Mouse (Mus musculus) lung, embryonic 16.5 days (tissue): ENCODE results near the gene Rgl2. TPM values are rescaled to one million over a fixed set of nuclear protein-coding genes. Genes with fewer than 3 reads are reported as not detected.
"Not testable (repeated sequence)": the region's sequence is repeated elsewhere in the genome, so short reads cannot be mapped to it uniquely, and the experiment has no call there.

Experiments used
- ATAC-seq: fragments of 200-750 bp; cut with Nextera tagmentation; 2 replicates; pipeline ENCODE4 v1.8.0; 2017; ENCODE audit warnings: low read depth, mild to moderate bottlenecking, moderate library complexity
- H3K27ac ChIP-seq: fragments of 300-500 bp; sonication (generic); 2 replicates; pipeline ENCODE4 v1.5.1; 2014; ENCODE audit warnings: mild to moderate bottlenecking, control low read depth, low read length
- H3K27me3 ChIP-seq: fragments of 300-500 bp; sonication (generic); 2 replicates; pipeline ENCODE4 v1.6.1; 2014; ENCODE audit warnings: low read depth, low read length, mixed read lengths; ENCODE audit not compliant: control insufficient read depth, insufficient read depth
- H3K36me3 ChIP-seq: fragments of 300-500 bp; sonication (generic); 2 replicates; pipeline ENCODE4 v1.6.1; 2014; ENCODE audit warnings: low read length; ENCODE audit not compliant: control insufficient read depth, insufficient read depth
- H3K4me1 ChIP-seq: fragments of 300-500 bp; sonication (generic); replicated peaks from 2 replicates; pipeline ENCODE4 v1.6.1; 2014; ENCODE audit warnings: low read length, mixed read lengths; ENCODE audit not compliant: control insufficient read depth, insufficient read depth
- H3K4me2 ChIP-seq: fragments of 300-500 bp; sonication (generic); 2 replicates; pipeline ENCODE4 v1.6.1; 2014; ENCODE audit warnings: low read depth, low read length, control low read depth
- H3K4me3 ChIP-seq: fragments of 300-500 bp; sonication (generic); 2 replicates; pipeline ENCODE4 v1.5.1; 2014; ENCODE audit warnings: mild to moderate bottlenecking, low read length, control low read depth
- H3K9ac ChIP-seq: fragments of 300-500 bp; sonication (generic); 2 replicates; pipeline ENCODE4 v1.6.1; 2014; ENCODE audit warnings: low read length, control low read depth
- H3K9me3 ChIP-seq: fragments of 300-500 bp; sonication (generic); 2 replicates; pipeline ENCODE4 v1.6.1; 2016; ENCODE audit warnings: low read length; ENCODE audit not compliant: control insufficient read depth
- whole genome bisulfite sequencing: fragments of 180-500 bp; shearing (Covaris S2); extraction: QIAGEN DNeasy Blood & Tissue Kit; methylation state at CpG from one replicate; pipeline ENCODE4 v1.1.7; 2014; 5-methylcytosine and 5-hydroxymethylcytosine counted together
- polyA plus RNA-seq: library from polyadenylated mRNA; unstranded; fragments of >200 nt; fragmentation: Nextera tagmentation; extraction: Ambion mirVana; gene quantifications from 2 replicates; pipeline ENCODE4 v1.2.1, GENCODE M21; 2015

Rgl2 gene
- polyA plus RNA-seq, 1 experiment from 2014 or later = 49.5 TPM

DNA sequence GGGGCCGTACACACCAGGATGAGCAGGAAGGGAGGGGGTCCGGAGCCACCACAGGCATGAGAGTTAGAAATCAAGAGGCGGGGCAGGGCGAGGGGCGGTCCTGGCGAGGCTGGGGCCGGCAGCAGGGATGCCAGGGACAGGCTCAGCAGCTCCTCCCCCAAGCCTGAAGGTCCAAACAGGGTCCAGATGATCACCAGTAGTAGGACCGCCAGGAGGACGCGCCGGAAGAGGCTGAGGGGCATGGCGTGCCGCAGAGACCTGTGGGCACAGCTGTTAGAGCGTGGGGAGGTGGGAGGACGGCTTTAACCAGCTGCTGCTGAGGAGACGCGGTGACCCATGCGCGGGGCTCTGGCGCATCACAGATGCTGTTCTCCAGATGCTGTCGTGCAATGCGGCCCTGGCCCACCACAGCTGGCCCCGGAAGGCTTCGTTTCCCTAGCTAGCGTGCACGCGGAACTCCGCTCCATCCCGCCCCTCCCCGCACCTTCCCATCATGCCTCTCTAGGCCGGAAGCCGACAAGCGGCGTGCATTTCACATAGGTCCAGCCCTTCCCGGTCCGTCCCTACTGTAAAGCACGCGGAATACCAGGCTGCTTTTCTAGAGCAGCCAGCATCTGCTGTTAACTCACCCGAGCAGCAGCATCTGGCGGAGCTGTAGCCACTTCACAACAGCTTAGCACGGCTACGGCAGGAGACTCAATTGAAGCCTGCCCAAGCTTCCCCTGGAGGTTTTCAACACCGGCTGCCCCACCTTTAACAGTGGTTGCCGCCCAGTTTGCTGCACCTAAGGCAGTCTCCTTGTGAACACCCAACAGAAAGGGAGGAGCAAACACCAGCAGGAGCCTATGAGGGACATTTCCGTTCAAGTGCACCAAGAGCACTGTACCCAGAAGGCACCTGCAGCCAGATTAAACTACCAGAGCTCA lies 21.9 kb downstream of the Rgl2 start, which contains the start of gene B3galt4:
Gene B3galt4 (minus strand): TSS at position 468 of the 926 bp plus-strand sequence.
- Histone ChIP-seq H3K27me3 (no peaks in the 10 kb centered on the region), H3K4me3 (peak within 1 kb of the TSS; percentile 50), H3K4me1 (peaks cover 39% of the 10 kb centered on the region), H3K4me2 (peak within 1 kb of the TSS; percentile 80), H3K36me3 (peaks cover 22% of the 10 kb centered on the region), H3K9me3 (no peaks in the 10 kb centered on the region), H3K9ac (peak within 1 kb of the TSS; percentile 68), H3K27ac (peak within 1 kb of the TSS; percentile 92)
- WGBS = under 1% methylated on average over 45 of the region's 45 CpGs
- peak; percentile 75 for ATAC-seq

- H3K4me3 ChIP-seq, H3K9ac ChIP-seq, ATAC-seq, H3K9me3 ChIP-seq, H3K27ac ChIP-seq, H3K27me3 ChIP-seq: not testable (repeated sequence)
- peaks cover 44% of the 10 kb centered on the region for H3K4me1 ChIP-seq
- H3K36me3 ChIP-seq = peaks cover 18% of the 10 kb centered on the region
- H3K4me2 ChIP-seq = peak overlapping the region; percentile 80
- WGBS = 75% methylated on average over 13 of the region's 13 CpGs
These were observed 22.7 kb downstream of the Rgl2 start for GRCm38 (mm10) chr17:33952015-33952414.

DNA sequence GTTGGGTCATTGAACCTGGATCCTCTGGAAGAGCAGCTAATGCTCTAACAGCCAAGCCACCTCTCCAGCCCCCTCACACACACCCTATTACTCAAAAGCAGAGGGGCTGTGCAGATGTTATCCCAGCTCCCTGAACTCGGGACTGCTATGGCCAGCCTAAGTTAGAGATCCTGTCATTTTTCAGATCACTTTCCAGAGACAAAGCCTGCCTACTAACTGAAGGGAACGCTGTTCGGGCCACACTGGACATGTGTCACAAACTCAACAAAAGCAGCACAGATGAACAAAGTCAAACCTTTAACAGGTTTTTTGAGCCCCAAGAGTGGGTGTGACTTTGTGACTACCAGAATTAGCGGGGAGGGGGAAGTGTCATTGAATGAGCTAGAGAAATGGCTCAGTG lies 23.5 kb downstream of the Rgl2 start:
- no peaks in the 10 kb centered on the region for H3K27me3 ChIP-seq
- H3K27ac ChIP-seq = no peak overlapping the region
- 63% methylated on average over 4 of the region's 4 CpGs for WGBS
- H3K4me3 ChIP-seq = no peak overlapping the region
- no peak overlapping the region for H3K9ac ChIP-seq
- peaks cover 18% of the 10 kb centered on the region for H3K36me3 ChIP-seq
- H3K4me1 ChIP-seq = peaks cover 44% of the 10 kb centered on the region
- ATAC-seq = no peak
- H3K9me3 ChIP-seq = no peaks in the 10 kb centered on the region
- peak overlapping the region; percentile 5; the same call in 1 of the 2 replicates for H3K4me2 ChIP-seq

DNA sequence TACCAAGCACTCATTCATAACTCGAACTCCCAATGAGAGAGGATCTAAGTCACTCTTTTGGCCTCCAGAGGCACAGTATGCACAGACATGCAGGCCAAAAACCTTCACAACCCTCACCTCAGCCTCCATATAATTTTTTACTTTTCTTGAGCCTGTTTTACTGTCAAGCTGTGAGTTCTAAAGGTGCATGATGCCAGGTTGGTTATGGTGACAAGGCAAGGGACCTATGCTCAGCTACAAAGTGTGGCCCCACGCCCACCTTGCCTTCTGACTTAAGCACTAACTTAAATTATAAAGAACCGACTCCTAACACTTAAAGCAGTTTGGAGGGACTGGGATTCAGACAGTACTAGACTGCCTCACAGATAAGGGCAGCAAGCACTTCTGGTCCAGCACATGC lies 24.0 kb downstream of the Rgl2 start:
- no peak for ATAC-seq
- H3K27me3 ChIP-seq = no peaks in the 10 kb centered on the region
- H3K36me3 ChIP-seq = peaks cover 18% of the 10 kb centered on the region
- peak overlapping the region; percentile 99; the same call in 1 of the 2 replicates for H3K9ac ChIP-seq
- no peaks in the 10 kb centered on the region for H3K9me3 ChIP-seq
- WGBS = 73% methylated on average over 3 of the region's 3 CpGs
- no peak overlapping the region; the same call in 1 of the 2 replicates for H3K4me2 ChIP-seq
- H3K4me1 ChIP-seq = peaks cover 44% of the 10 kb centered on the region
- H3K27ac ChIP-seq = no peak overlapping the region
- H3K4me3 ChIP-seq = no peak overlapping the region

GRCm38 (mm10) chr17:33953961-33954565 lies 24.7 kb downstream of the Rgl2 start:
- peaks cover 44% of the 10 kb centered on the region for H3K4me1 ChIP-seq

GRCm38 (mm10) chr17:33954646-33955554 lies 25.6 kb downstream of the Rgl2 start:
- H3K9me3 ChIP-seq = no peaks in the 10 kb centered on the region
- H3K4me1 ChIP-seq = peaks cover 44% of the 10 kb centered on the region
- peak overlapping the region; percentile 92 for H3K27ac ChIP-seq
- H3K9ac ChIP-seq = peak overlapping the region; percentile 99
- peak overlapping the region; percentile 95 for H3K4me3 ChIP-seq
- peak overlapping the region; percentile 99 for H3K4me2 ChIP-seq
- no peaks in the 10 kb centered on the region for H3K27me3 ChIP-seq
- H3K36me3 ChIP-seq = peaks cover 27% of the 10 kb centered on the region
- under 1% methylated on average over 33 of the region's 33 CpGs for WGBS
- peak; percentile 15 for ATAC-seq

More at GRCm38 (mm10) chr17:33953961-33954565, 24.7 kb downstream of the Rgl2 start:
- Histone ChIP-seq H3K4me3 (peak overlapping the region; percentile 95), H3K27ac (peak overlapping the region; percentile 24; the same call in 1 of the 2 replicates), H3K9ac (peak overlapping the region; percentile 99), H3K9me3 (no peaks in the 10 kb centered on the region), H3K4me2 (peak overlapping the region; percentile 99), H3K36me3 (peaks cover 21% of the 10 kb centered on the region), H3K27me3 (no peaks in the 10 kb centered on the region)
- WGBS = 36% methylated on average over 5 of the region's 5 CpGs
- no peak for ATAC-seq

- Histone ChIP-seq H3K4me2 (peak within 1 kb of the TSS; percentile 99), H3K36me3 (peaks cover 32% of the 10 kb centered on the region), H3K9me3 (no peaks in the 10 kb centered on the region), H3K9ac (peak within 1 kb of the TSS; percentile 99), H3K27ac (peak within 1 kb of the TSS; percentile 92), H3K27me3 (no peaks in the 10 kb centered on the region), H3K4me1 (peaks cover 37% of the 10 kb centered on the region), H3K4me3 (peak within 1 kb of the TSS; percentile 95)
- under 1% methylated on average over 50 of the region's 50 CpGs for WGBS
- ATAC-seq = peak; percentile 86
These were observed 26.3 kb downstream of the Rgl2 start, which contains the start of the genes Vps52 and Rps18 for GRCm38 (mm10) chr17:33955555-33956214. Gene Vps52 (plus strand): TSS chr17:33955812. Gene Rps18 (minus strand): TSS chr17:33956001.

GRCm38 (mm10) chr17:33956336-33956735 lies 27.0 kb downstream of the Rgl2 start:
- no peak for ATAC-seq
- Histone ChIP-seq H3K27ac (peak overlapping the region; percentile 90; the same call in 1 of the 2 replicates), H3K36me3 (peaks cover 35% of the 10 kb centered on the region), H3K27me3 (no peaks in the 10 kb centered on the region), H3K4me3 (peak overlapping the region; percentile 95), H3K9ac (peak overlapping the region; percentile 77), H3K9me3 (no peaks in the 10 kb centered on the region), H3K4me2 (peak overlapping the region; percentile 78), H3K4me1 (peaks cover 33% of the 10 kb centered on the region)
- WGBS = 6% methylated on average over 10 of the region's 10 CpGs
